Mouse (Mus musculus): ENCODE measurements at regions not wholly inside any gene's neighbourhood (a gene's known extent, or its start where the extent isn't known, plus 50 kb on each side); places are given as distances from the start of the nearest gene placed in this dataset.

GRCm38 (mm10) chr8:26593536-26594368 lies 383.4 kb upstream of the Zfp703 start:
- no peak for TF ChIP-seq CTCF (IDR thresholded peaks at IDR 0.05; ENCODE audit: low read depth)
- no peak for TF ChIP-seq EP300 (optimal IDR thresholded peaks at IDR 0.05)
- H3K4me2 ChIP-seq (replicated peaks; ENCODE audit: low read depth), result no peak overlapping the region
- H3K36me3 ChIP-seq (ENCODE audit: control insufficient read depth, insufficient read depth, low read length), result no peaks in the 10 kb centered on the region
- DNase-seq (ENCODE audit: low spot score) (no peak), ATAC-seq (ENCODE audit: low FRiP score, low TSS enrichment) (no peak)
- no peaks in the 10 kb centered on the region for H3K4me1 ChIP-seq (replicated peaks; ENCODE audit: control insufficient read depth, insufficient read depth)
- no peak overlapping the region for H3K9ac ChIP-seq (ENCODE audit: low read length)
- no peaks in the 10 kb centered on the region for H3K9me3 ChIP-seq (ENCODE audit: control insufficient read depth, low read length)
- WGBS, result 30% methylated on average over 5 of the region's 5 CpGs
- no peak overlapping the region for H3K27ac ChIP-seq (replicated peaks)
- no peak overlapping the region for H3K4me3 ChIP-seq (ENCODE audit: low read depth, low read length)
- H3K27me3 ChIP-seq (ENCODE audit: control insufficient read depth, insufficient read depth, low read length), result no peaks in the 10 kb centered on the region

GRCm38 (mm10) chr8:26594369-26594920 lies 382.7 kb upstream of the Zfp703 start:
- no peak overlapping the region for H3K27ac ChIP-seq (replicated peaks)
- WGBS, result 44% methylated on average over 11 of the region's 11 CpGs
- ATAC-seq (ENCODE audit: low FRiP score, low TSS enrichment), result no peak

GRCm38 (mm10) chr8:26595431-26596018 lies 381.6 kb upstream of the Zfp703 start:
- TF ChIP-seq EP300 (optimal IDR thresholded peaks at IDR 0.05) (no peak), CTCF (IDR thresholded peaks at IDR 0.05; ENCODE audit: low read depth) (no peak)

More at GRCm38 (mm10) chr8:26594369-26594920, 382.7 kb upstream of the Zfp703 start:
- no peak overlapping the region for H3K4me2 ChIP-seq (replicated peaks; ENCODE audit: low read depth)
- TF ChIP-seq EP300 (optimal IDR thresholded peaks at IDR 0.05) (no peak), CTCF (IDR thresholded peaks at IDR 0.05; ENCODE audit: low read depth) (no peak)
- DNase-seq (ENCODE audit: low spot score), result no peak
- H3K9me3 ChIP-seq (ENCODE audit: control insufficient read depth, low read length), result no peaks in the 10 kb centered on the region
- no peaks in the 10 kb centered on the region for H3K36me3 ChIP-seq (ENCODE audit: control insufficient read depth, insufficient read depth, low read length)
- H3K4me1 ChIP-seq (replicated peaks; ENCODE audit: control insufficient read depth, insufficient read depth), result no peaks in the 10 kb centered on the region
- H3K4me3 ChIP-seq (ENCODE audit: low read depth, low read length), result no peak overlapping the region
- no peaks in the 10 kb centered on the region for H3K27me3 ChIP-seq (ENCODE audit: control insufficient read depth, insufficient read depth, low read length)
- H3K9ac ChIP-seq (ENCODE audit: low read length), result no peak overlapping the region

GRCm38 (mm10) chr8:26596665-26597362 lies 380.3 kb upstream of the Zfp703 start:
- 68% methylated on average over 7 of the region's 7 CpGs for WGBS
- no peak for DNase-seq (ENCODE audit: low spot score)
- TF ChIP-seq CTCF (IDR thresholded peaks at IDR 0.05; ENCODE audit: low read depth) (peak; percentile 39), EP300 (optimal IDR thresholded peaks at IDR 0.05) (no peak)
- Histone ChIP-seq H3K36me3 (ENCODE audit: control insufficient read depth, insufficient read depth, low read length) (no peaks in the 10 kb centered on the region), H3K4me3 (ENCODE audit: low read depth, low read length) (no peak overlapping the region), H3K9me3 (ENCODE audit: control insufficient read depth, low read length) (no peaks in the 10 kb centered on the region), H3K9ac (ENCODE audit: low read length) (no peak overlapping the region), H3K4me1 (replicated peaks; ENCODE audit: control insufficient read depth, insufficient read depth) (no peaks in the 10 kb centered on the region), H3K27me3 (ENCODE audit: control insufficient read depth, insufficient read depth, low read length) (no peaks in the 10 kb centered on the region), H3K4me2 (replicated peaks; ENCODE audit: low read depth) (no peak overlapping the region), H3K27ac (replicated peaks) (no peak overlapping the region)
- ATAC-seq (ENCODE audit: low FRiP score, low TSS enrichment), result no peak

More at GRCm38 (mm10) chr8:26595431-26596018, 381.6 kb upstream of the Zfp703 start:
- Histone ChIP-seq H3K4me1 (replicated peaks; ENCODE audit: control insufficient read depth, insufficient read depth) (no peaks in the 10 kb centered on the region), H3K27me3 (ENCODE audit: control insufficient read depth, insufficient read depth, low read length) (no peaks in the 10 kb centered on the region), H3K4me2 (replicated peaks; ENCODE audit: low read depth) (no peak overlapping the region), H3K4me3 (ENCODE audit: low read depth, low read length) (no peak overlapping the region), H3K27ac (replicated peaks) (no peak overlapping the region), H3K9ac (ENCODE audit: low read length) (no peak overlapping the region), H3K36me3 (ENCODE audit: control insufficient read depth, insufficient read depth, low read length) (no peaks in the 10 kb centered on the region), H3K9me3 (ENCODE audit: control insufficient read depth, low read length) (no peaks in the 10 kb centered on the region)
- no peak for DNase-seq (ENCODE audit: low spot score)
- no peak for ATAC-seq (ENCODE audit: low FRiP score, low TSS enrichment)
- WGBS, result 74% methylated on average over 13 of the region's 13 CpGs

- Histone ChIP-seq H3K36me3 (ENCODE audit: control insufficient read depth, insufficient read depth, low read length) (no peaks in the 10 kb centered on the region), H3K4me2 (replicated peaks; ENCODE audit: low read depth) (no peak overlapping the region), H3K9me3 (ENCODE audit: control insufficient read depth, low read length) (no peaks in the 10 kb centered on the region), H3K27ac (replicated peaks) (no peak overlapping the region), H3K4me1 (replicated peaks; ENCODE audit: control insufficient read depth, insufficient read depth) (no peaks in the 10 kb centered on the region), H3K27me3 (ENCODE audit: control insufficient read depth, insufficient read depth, low read length) (no peaks in the 10 kb centered on the region), H3K9ac (ENCODE audit: low read length) (no peak overlapping the region), H3K4me3 (ENCODE audit: low read depth, low read length) (no peak overlapping the region)
- DNase-seq (ENCODE audit: low spot score) (no peak), ATAC-seq (ENCODE audit: low FRiP score, low TSS enrichment) (no peak)
- TF ChIP-seq EP300 (optimal IDR thresholded peaks at IDR 0.05) (no peak), CTCF (IDR thresholded peaks at IDR 0.05; ENCODE audit: low read depth) (no peak)
- 89% methylated on average over 8 of the region's 8 CpGs for WGBS
These were observed 378.6 kb upstream of the Zfp703 start for GRCm38 (mm10) chr8:26598520-26598919.
